Mouse (Mus musculus) regulatory T cell (primary cell): ENCODE measurements at regions not wholly inside any gene's neighbourhood (a gene's known extent, or its start where the extent isn't known, plus 50 kb on each side); places are given as distances from the start of the nearest gene placed in this dataset.
"Not testable (repeated sequence)": the region's sequence is repeated elsewhere in the genome, so short reads cannot be mapped to it uniquely, and the experiment has no call there.

ENCODE experiments used
- in situ Hi-C: fragments of 300-600 bp; cut with MboI, MseI; formaldehyde crosslinking; loops from one replicate; pipeline ENCODE4 v1.15.1; 2025; ENCODE audit warnings: high pct_unique_total_duplicates

DNA sequence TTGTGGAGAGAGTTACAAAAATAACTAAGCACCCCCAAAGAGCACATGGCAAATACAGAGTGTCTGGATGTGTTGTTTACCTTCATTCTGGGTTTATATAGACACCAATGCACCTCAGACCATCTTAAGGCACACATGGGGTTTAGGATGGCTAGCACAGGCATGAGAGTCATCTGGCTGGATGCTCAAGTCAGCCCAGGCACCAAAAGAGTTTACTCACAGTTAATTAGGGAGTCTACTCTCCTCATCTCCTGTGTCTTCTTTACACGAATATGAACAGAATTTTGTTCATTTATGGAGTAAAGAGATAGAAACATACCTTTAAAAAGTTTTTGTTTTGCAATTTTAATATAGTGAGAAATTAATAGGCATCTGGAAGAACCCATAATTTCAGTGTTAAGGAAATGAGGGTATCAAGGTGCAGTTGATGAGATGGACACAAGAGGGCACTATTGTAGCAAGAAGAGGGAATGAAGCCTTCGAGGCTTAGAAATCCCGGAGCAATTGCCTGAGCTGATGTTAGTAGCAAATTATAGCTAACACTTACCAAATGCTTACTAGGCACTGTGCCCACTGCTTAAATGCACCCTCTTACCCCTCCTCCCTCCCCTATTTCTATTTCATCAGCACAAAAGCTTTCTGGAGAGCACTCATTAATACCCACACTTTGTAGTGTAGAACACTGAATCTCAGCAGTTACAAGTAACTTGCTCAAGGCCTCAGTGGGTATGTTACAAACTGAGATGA lies 174.6 kb downstream of the Eepd1 start:
- in situ Hi-C loops: no loop called here

DNA sequence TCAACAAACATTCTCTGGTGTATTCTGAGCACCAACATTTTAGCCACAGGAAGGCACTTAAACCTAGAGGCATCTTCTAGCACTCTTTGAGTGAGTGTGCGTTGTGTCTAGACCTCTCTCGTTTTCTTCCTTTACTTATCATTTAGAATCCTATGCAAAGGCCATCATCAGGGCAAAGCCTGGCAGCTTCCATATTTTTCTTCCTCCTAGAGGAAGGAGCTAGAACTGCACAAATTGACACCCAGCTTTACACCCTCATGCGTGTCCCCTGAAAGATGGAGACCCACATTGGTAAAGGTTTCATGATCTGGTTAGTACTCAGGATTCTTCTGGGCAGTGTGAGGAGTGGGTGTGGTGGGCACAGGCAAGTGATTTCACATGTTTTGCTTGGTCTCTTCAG lies 175.2 kb downstream of the Eepd1 start:
- in situ Hi-C loops: no loop called here

DNA sequence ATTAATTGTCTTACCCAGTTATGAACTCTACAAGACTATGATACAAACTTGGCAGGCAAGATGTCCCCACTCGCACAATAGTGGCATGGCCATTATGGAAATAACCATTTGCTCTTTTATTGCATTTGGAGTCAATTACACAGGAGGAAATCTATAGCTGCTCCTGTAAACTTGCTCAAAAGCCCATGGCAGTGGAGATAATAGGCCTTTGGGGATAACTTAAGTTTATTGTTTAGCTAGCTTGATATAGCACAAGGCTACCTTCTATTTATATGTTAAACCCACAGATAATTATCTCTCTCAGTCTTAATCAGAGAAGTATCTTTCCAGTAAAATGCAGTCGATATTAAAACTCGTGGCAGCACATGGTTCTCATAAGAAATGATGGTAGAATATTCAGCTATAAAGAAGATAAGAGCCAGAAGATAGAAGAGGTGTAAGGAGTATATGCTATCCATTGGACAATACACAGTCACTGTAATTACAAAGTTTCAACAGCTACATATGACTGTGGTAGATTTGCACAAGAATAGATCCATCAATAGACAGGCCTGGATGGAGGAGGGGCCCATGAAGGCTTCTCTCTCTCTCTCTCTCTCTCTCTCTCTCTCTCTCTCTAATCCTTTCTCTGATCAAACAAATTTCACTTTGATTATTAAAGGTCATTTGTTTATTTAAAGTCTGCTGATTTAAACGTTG lies 202.4 kb downstream of the Eepd1 start:
- in situ Hi-C loops: no loop called here

DNA sequence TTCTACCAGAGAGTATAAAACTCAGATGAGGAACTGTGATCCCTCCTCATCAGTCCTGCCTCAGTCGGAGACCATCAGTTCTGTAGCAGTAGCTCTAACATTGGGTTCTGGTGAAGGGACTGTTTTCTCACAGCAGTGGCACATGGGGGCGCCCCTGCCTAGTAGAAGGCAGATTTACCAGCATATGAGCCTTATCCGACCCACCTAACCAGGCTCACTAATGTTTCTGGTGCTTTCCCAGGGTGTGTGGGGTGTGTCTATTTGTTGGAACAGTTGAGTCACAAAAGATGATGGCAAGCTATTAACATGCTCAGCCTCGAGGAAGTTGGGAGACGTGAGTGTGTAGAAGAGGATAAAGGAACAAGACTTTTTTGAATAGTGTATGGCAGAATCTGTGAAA lies 212.3 kb downstream of the Eepd1 start:
- in situ Hi-C loops: no loop called here

DNA sequence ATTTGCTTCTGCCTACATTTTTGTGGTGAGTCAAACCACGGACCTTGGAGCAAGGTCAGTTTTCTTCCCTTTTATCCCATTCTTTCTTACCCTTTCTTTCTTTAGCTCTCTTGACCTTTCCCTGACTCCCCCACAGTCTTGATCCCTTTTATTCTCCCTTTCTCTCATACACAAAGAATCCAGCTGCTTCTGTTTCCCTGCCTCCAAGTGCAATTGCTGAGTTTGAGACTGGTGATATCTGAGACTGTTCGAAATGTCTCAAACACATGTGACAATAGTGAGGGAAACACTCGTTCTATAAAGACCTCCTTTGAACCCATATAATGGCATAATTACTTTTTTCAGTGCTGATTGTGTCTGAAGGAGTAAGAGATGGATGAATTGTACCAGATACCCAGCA lies 213.7 kb downstream of the Eepd1 start:
- in situ Hi-C loops: no loop called here

DNA sequence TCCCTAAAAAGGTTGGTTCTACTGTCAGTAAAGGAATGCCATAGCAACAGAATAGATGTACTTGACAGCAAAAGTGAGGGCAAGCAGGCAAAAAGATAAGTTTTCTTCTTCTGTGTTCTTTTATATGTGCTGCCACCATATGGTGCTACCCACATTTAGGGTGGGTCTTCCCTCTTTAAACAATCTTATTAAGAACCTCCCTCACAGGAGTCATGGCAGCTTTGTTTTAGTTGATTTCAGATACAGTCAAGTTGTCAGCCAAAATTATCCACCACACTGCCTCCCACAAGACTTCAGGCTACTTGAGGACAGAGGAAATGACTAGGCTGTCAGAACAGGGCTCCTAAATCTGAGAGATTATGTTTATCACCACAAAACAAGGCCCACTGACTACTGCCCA lies 232.3 kb downstream of the Eepd1 start:
- in situ Hi-C loops: no loop called here

DNA sequence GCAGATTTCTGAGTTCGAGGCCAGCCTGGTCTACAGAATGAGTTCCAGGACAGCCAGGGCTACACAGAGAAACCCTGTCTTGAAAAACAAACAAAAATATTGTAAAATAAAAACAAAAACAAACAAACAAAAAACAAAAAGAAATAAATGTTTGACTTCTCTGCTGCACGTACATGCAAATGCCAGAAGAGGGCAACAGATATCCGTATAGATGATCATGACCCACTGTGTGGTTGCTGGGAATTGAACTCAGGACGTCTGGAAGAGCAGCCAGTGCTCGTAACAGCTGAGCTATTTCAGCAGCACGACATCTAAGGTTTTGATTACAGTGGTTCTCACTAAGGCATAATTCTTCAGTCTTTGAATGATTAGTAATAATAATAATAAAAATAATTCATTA lies 262.8 kb downstream of the Eepd1 start:
- in situ Hi-C loops: no loop called here

DNA sequence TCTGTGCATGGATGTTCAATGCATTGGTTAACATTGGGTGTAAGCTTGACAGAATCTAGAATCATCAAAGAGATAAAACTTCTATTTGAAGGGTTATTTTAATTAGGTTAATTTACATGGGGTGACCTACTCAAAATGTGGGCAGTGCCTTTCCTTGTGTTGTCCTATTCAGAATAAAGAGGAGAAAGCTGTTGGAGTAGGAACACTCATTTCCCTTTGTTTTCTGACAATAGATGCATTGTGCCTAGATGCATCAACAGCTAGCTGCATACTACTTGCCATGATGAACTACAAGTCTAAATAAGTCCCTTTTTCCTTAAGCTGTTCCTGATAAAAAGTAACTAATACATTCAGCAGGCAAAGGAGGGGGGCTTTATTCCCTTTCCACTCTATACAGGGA lies 269.8 kb downstream of the Eepd1 start:
- in situ Hi-C loops: no loop called here

DNA sequence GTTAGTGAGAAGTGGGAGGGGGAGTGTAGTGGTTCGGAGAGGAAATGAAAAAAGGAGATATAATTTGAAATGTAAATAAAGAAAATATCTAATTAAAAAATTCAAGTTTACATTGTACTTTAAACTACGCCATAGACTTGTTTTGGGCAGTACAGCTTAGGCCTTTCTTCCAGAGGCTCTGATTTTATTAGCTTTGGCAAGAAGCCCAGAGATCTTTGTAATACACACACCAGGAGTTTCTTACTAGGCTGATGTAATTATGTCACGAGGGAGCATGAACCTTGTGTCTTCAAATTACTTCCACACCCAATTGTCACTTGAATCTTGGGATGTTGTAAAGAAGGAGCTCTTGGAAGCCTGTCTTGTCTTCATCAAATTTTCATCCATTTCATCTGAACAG lies 292.6 kb downstream of the Eepd1 start:
- in situ Hi-C loops: no loop called here

DNA sequence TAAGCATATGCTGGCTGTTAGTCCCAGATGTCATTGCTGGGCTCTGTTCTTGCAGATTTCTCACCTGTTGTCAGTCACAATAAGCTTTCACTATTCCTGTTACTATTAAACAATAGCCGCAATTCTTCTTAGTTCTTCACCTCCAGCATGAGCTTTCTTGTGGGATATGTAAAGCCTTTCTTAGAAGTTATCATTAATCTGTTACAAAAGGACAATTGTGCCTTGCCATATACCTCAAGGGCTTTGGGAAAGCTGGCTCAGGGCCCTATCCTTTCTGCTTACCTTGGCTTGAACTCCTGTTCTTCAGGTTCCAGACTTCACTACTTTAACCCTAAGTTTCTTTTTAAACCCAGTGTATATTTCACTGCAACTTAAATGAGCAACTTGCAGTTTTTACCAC lies 301.3 kb downstream of the Eepd1 start:
- in situ Hi-C loops: no loop called here

DNA sequence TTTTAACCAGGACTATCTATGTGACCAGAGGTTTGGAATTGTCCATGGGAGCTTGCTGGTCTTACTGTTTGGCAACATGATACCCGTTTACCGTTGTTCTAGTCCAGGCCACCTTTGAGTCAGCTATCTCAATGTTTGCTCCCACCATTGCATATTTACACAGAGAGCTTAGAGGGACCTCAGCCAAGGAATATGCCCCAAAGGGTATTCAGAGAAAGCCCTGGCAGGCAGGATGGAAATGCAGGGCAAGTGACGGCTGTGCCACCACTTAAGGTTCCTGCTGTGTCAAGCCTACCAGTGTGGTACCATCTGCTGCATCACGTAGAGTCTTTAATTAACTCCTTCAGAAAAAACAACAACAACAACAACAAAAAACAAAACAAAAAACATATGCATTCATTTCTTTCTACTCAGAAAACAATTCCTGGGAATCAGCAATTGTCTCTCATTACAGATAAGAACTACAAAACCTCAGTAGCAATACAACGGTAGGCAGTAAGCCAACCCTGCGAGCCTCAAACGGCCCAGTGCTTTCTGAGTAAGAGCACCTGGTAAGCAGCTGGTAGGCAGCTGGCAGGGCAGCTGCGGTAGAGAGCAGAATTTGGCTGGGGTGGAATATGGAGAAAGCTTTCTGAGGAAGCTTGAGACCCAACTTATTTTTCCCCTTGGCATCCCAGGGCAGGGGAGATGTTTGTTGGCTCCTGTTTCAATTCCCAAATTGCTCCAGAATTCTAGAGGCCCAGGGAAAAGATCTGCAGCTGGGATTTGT lies 314.0 kb downstream of the Eepd1 start:
- in situ Hi-C loops: no loop called here

DNA sequence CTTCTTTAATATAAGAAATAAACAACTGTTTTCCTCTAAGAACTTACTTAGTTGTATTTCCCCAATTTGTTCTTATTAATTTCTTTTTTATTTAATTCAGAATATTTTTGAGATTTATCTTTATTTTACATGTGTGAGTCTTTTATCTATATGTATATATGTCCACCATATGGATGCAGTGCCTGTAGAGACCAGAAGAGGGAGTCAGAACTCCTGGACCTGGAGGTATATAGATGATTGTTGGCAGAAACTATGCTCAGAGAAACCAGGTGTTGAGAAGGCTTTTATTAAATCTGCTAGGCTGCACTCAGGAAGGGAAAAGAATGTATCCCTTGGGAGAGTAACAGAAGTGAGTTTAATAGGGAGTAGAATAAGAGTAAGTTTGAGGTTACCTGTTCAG lies 328.2 kb downstream of the Eepd1 start:
- in situ Hi-C loops: loop anchor here (10.0 kb wide), 1 partner anchor 665 kb away; no protein-coding TSS in a partner anchor

DNA sequence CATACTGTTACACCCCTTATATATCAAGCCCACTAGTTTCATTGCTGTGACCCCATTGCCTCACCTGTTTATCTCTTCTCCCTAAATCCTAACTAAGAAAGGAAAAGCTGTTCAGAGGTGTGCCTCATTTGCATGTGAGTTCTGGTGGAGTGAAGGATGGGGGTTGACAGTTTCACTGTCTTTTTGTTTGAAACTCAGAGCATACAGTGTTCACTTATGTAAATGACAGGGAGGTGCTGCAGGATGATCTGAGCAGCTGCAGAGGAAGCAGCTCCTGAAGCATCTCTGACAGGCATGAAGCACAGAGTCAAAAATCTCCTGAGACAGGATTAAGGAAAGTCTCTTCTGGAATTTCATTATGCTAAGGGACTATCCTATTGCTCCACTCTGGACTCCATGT lies 351.9 kb downstream of the Eepd1 start:
- in situ Hi-C loops: no loop called here

DNA sequence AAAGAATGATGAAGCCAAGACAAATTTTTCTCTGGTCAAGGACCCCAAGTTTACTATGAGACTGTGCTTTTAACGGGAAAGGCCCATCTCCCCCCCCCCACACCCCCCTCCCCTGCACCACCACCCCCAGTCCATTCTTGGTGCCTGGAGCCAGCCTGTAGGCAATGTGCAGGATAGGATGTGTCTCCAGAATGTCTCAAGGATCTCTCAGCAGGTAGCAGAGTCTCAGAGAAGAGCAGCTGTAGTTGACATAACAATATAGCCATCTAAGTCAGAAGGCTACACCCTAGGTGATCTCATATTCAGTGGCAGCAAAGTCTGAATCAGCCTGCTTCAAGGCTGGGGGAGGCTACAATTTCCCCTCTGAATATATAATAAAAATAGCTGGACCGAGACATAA lies 368.6 kb downstream of the Eepd1 start:
- in situ Hi-C loops: not testable (repeated sequence)

DNA sequence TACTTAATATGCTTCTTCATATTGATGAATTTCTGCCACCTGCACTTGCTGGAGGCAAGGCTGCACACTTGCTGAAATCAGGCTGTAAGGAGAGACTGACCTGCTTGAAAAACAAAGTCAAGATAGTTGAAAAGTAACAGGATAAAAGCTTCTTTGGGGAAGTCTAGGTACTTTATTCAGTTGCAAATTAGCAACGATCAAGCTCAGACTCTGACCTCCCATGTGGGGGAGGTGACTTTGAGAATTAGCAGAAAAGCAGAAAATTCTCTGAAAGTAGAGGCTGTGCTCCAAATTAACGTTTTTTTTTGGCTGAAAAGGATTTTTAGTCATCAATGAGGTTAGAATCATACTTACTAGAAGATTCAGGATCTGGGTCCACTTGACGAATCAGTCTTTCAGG lies 369.3 kb downstream of the Eepd1 start:
- in situ Hi-C loops: not testable (repeated sequence)

DNA sequence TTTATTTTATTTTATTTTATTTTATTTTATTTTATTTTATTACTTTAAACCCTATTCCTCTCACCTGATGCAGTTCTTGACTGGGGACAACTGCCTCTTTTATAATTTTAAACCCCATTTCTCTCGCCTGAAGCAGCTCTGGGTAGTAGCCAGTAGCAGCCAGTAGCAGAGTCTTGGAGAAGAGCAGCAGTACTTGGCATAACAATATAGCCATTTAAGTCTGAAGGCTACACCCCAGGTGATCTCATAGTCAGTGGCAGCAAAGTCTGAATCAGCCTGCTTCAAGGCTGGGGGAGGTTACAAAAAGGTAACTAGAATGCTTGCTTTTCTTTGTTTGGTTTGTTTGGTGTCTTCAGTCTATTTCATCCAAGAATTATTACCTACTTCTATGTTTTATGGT lies 373.2 kb downstream of the Eepd1 start:
- in situ Hi-C loops: no loop called here

DNA sequence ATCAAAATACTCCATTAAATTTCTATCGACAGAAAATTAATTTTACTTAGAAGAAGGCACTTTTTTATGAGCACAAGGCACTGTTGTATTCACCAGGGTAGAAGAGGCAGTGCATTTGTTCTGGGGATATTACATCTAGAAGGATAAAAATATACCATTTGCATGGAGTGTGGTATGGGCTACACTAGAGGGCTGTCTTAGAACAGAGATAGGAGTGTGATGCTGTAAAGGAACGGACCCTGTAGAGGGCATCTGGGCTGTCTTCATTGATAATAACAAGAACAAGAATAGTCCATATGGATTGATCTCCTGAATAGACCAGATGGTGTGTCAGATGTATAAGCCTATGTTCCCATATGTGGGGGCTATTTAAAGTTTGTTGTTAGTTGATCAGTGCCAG lies 388.9 kb downstream of the Eepd1 start:
- in situ Hi-C loops: loop anchor here (10.0 kb wide), 1 partner anchor 1835 kb away; no protein-coding TSS in a partner anchor

DNA sequence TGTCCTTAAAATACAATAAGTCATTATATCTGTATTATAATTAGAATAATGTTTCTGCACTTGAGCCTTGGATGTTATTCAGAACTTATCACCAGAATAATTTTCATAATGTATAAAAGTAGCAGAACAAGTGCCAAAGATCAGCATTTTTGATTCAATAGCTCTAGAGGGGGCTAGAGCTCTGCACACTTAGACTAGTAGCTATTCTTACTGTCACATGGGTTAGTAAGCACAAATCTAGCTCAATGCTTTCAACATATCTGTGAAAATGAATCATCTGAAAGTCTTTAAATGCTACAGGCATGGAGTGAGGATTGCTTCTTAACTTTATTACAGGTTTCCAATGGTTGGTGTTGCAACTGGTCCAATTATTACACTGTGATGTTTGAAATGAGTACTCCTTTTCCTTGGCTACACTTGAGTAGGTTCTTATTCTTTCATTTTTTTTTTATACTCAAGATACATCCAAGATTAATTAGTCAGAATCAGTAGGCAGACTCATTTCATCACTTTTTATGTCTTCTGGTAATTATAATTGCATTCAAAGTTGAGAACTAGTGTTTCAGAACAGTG lies 415.1 kb downstream of the Eepd1 start:
- in situ Hi-C loops: no loop called here
